Mouse (Mus musculus) heart, embryonic 13.5 days (tissue): ENCODE results near the gene B3galt1. TPM values are rescaled to one million over a fixed set of nuclear protein-coding genes. Genes with fewer than 3 reads are reported as not detected.

Source experiments
- ATAC-seq: fragments of 200-750 bp; cut with Nextera tagmentation; 2 replicates; pipeline ENCODE4 v1.8.0; 2017; ENCODE audit warnings: moderate TSS enrichment; ENCODE audit not compliant: insufficient number of reproducible peaks, low FRiP score, low TSS enrichment; ENCODE audit errors: extremely low read depth
- H3K27ac ChIP-seq: fragments of 300-500 bp; sonication (generic); replicated peaks from 2 replicates; pipeline ENCODE4 v1.5.1; 2015; ENCODE audit warnings: moderate library complexity, mild to moderate bottlenecking, inconsistent platforms
- H3K27me3 ChIP-seq: fragments of 300-500 bp; sonication (generic); replicated peaks from 2 replicates; pipeline ENCODE4 v1.6.1; 2015; ENCODE audit warnings: mild to moderate bottlenecking, inconsistent platforms
- H3K36me3 ChIP-seq: fragments of 300-500 bp; sonication (generic); 2 replicates; pipeline ENCODE4 v1.6.1; 2015; ENCODE audit warnings: mild to moderate bottlenecking, inconsistent platforms
- H3K4me1 ChIP-seq: fragments of 300-500 bp; sonication (generic); 2 replicates; pipeline ENCODE4 v1.6.1; 2015; ENCODE audit warnings: inconsistent platforms
- H3K4me2 ChIP-seq: fragments of 300-500 bp; sonication (generic); 2 replicates; pipeline ENCODE4 v1.6.1; 2015; ENCODE audit warnings: inconsistent platforms, mild to moderate bottlenecking, moderate library complexity
- H3K4me3 ChIP-seq: fragments of 300-500 bp; sonication (generic); 2 replicates; pipeline ENCODE4 v1.5.1; 2015; ENCODE audit warnings: moderate library complexity, mild to moderate bottlenecking, inconsistent platforms
- H3K9ac ChIP-seq: fragments of 300-500 bp; sonication (generic); 2 replicates; pipeline ENCODE4 v1.6.1; 2015; ENCODE audit warnings: inconsistent platforms, mild to moderate bottlenecking, moderate library complexity
- H3K9me3 ChIP-seq: fragments of 300-500 bp; sonication (generic); 2 replicates; pipeline ENCODE4 v1.6.1; 2016; ENCODE audit warnings: inconsistent platforms
- WGBS: fragments of 180-500 bp; shearing (Covaris S2); methylation state at CpG from one replicate; pipeline ENCODE4 v1.1.7; 2015; ENCODE audit warnings: mixed read lengths; 5-methylcytosine and 5-hydroxymethylcytosine counted together
- polyA plus RNA-seq: library from polyadenylated mRNA; unstranded; fragments of >200 nt; fragmentation: Nextera tagmentation; extraction: Ambion mirVana; gene quantifications from 2 replicates; pipeline ENCODE4 v1.2.1, GENCODE M21; 2015

B3galt1 gene
- polyA plus RNA-seq, 1 experiment from 2014 or later = 6.0 TPM

GRCm38 (mm10) chr2:67751585-67751984 is 185.9 kb downstream of the B3galt1 start:
- Histone ChIP-seq H3K4me2 (no peak overlapping the region), H3K9me3 (no peaks in the 10 kb centered on the region), H3K27ac (no peak overlapping the region), H3K4me1 (no peaks in the 10 kb centered on the region), H3K4me3 (no peak overlapping the region), H3K27me3 (no peaks in the 10 kb centered on the region), H3K9ac (no peak overlapping the region), H3K36me3 (no peaks in the 10 kb centered on the region)
- ATAC-seq = no peak
- 80% methylated on average over 3 of the region's 3 CpGs for WGBS

- no peaks in the 10 kb centered on the region for H3K27me3 ChIP-seq
- no peak overlapping the region for H3K27ac ChIP-seq
- WGBS = 70% methylated on average over 6 of the region's 6 CpGs
- no peaks in the 10 kb centered on the region for H3K9me3 ChIP-seq
- H3K36me3 ChIP-seq = no peaks in the 10 kb centered on the region
- H3K4me2 ChIP-seq = no peak overlapping the region
- H3K9ac ChIP-seq = no peak overlapping the region
- no peaks in the 10 kb centered on the region for H3K4me1 ChIP-seq
- no peak for ATAC-seq
- no peak overlapping the region for H3K4me3 ChIP-seq
Measured at GRCm38 (mm10) chr2:67756507-67756906, 190.8 kb downstream of the B3galt1 start.

- no peak for ATAC-seq
- Histone ChIP-seq H3K4me3 (no peak overlapping the region), H3K9ac (no peak overlapping the region), H3K27ac (no peak overlapping the region), H3K4me2 (no peak overlapping the region), H3K4me1 (no peaks in the 10 kb centered on the region), H3K36me3 (no peaks in the 10 kb centered on the region), H3K9me3 (no peaks in the 10 kb centered on the region), H3K27me3 (no peaks in the 10 kb centered on the region)
- 73% methylated on average over 3 of the region's 3 CpGs for WGBS
Measured at GRCm38 (mm10) chr2:67787536-67787935, 221.9 kb downstream of the B3galt1 start.

- Histone ChIP-seq H3K36me3 (no peaks in the 10 kb centered on the region), H3K4me1 (no peaks in the 10 kb centered on the region), H3K4me3 (no peak overlapping the region), H3K27ac (no peak overlapping the region), H3K4me2 (no peak overlapping the region), H3K9ac (no peak overlapping the region), H3K9me3 (no peaks in the 10 kb centered on the region), H3K27me3 (no peaks in the 10 kb centered on the region)
- ATAC-seq = no peak
- WGBS = 75% methylated on average over 4 of the region's 4 CpGs
Measured at GRCm38 (mm10) chr2:67797561-67797960, 231.9 kb downstream of the B3galt1 start.

- Histone ChIP-seq H3K4me3 (no peak overlapping the region), H3K36me3 (no peaks in the 10 kb centered on the region), H3K9me3 (no peaks in the 10 kb centered on the region), H3K4me2 (no peak overlapping the region), H3K9ac (no peak overlapping the region), H3K27me3 (no peaks in the 10 kb centered on the region), H3K27ac (no peak overlapping the region), H3K4me1 (no peaks in the 10 kb centered on the region)
- 68% methylated on average over 3 of the region's 3 CpGs for WGBS
- no peak for ATAC-seq
Measured at GRCm38 (mm10) chr2:67799981-67800380, 234.3 kb downstream of the B3galt1 start.

GRCm38 (mm10) chr2:67816149-67816548 is 250.5 kb downstream of the B3galt1 start:
- 56% methylated on average over 2 of the region's 2 CpGs for WGBS
- H3K9me3 ChIP-seq = no peaks in the 10 kb centered on the region
- no peak for ATAC-seq
- H3K4me1 ChIP-seq = no peaks in the 10 kb centered on the region
- H3K4me3 ChIP-seq = no peak overlapping the region
- H3K36me3 ChIP-seq = no peaks in the 10 kb centered on the region
- H3K9ac ChIP-seq = no peak overlapping the region
- no peak overlapping the region for H3K27ac ChIP-seq
- no peaks in the 10 kb centered on the region for H3K27me3 ChIP-seq
- H3K4me2 ChIP-seq = no peak overlapping the region

GRCm38 (mm10) chr2:67818014-67818413 is 252.3 kb downstream of the B3galt1 start:
- WGBS = 41% methylated on average over 2 of the region's 2 CpGs
- H3K27me3 ChIP-seq = no peaks in the 10 kb centered on the region
- no peak for ATAC-seq
- no peak overlapping the region for H3K27ac ChIP-seq
- H3K36me3 ChIP-seq = no peaks in the 10 kb centered on the region
- H3K9me3 ChIP-seq = no peaks in the 10 kb centered on the region
- H3K4me2 ChIP-seq = no peak overlapping the region
- H3K4me3 ChIP-seq = no peak overlapping the region
- H3K4me1 ChIP-seq = no peaks in the 10 kb centered on the region
- no peak overlapping the region for H3K9ac ChIP-seq

- Histone ChIP-seq H3K27ac (no peak overlapping the region), H3K9me3 (no peaks in the 10 kb centered on the region), H3K9ac (no peak overlapping the region), H3K27me3 (no peaks in the 10 kb centered on the region), H3K4me2 (no peak overlapping the region), H3K4me3 (no peak overlapping the region), H3K36me3 (no peaks in the 10 kb centered on the region), H3K4me1 (no peaks in the 10 kb centered on the region)
- WGBS = 69% methylated on average over 5 of the region's 5 CpGs
- no peak for ATAC-seq
Measured at GRCm38 (mm10) chr2:67822360-67822759, 256.7 kb downstream of the B3galt1 start.

GRCm38 (mm10) chr2:67827697-67828096 is 262.0 kb downstream of the B3galt1 start:
- H3K27me3 ChIP-seq = no peaks in the 10 kb centered on the region
- 59% methylated on average over 4 of the region's 4 CpGs for WGBS
- no peaks in the 10 kb centered on the region for H3K9me3 ChIP-seq

GRCm38 (mm10) chr2:67829055-67829915 is 263.6 kb downstream of the B3galt1 start:
- Histone ChIP-seq H3K9ac (no peak overlapping the region), H3K4me2 (no peak overlapping the region), H3K36me3 (no peaks in the 10 kb centered on the region), H3K27me3 (no peaks in the 10 kb centered on the region), H3K27ac (no peak overlapping the region), H3K4me3 (no peak overlapping the region), H3K9me3 (no peaks in the 10 kb centered on the region), H3K4me1 (no peaks in the 10 kb centered on the region)
- WGBS = 58% methylated on average over 5 of the region's 5 CpGs
- no peak for ATAC-seq

More at GRCm38 (mm10) chr2:67827697-67828096, 262.0 kb downstream of the B3galt1 start:
- Histone ChIP-seq H3K4me1 (no peaks in the 10 kb centered on the region), H3K4me3 (no peak overlapping the region), H3K36me3 (no peaks in the 10 kb centered on the region), H3K9ac (no peak overlapping the region), H3K4me2 (no peak overlapping the region), H3K27ac (no peak overlapping the region)
- ATAC-seq = no peak

- ATAC-seq = no peak
- Histone ChIP-seq H3K36me3 (no peaks in the 10 kb centered on the region), H3K27ac (no peak overlapping the region), H3K4me3 (no peak overlapping the region), H3K27me3 (no peaks in the 10 kb centered on the region), H3K4me2 (no peak overlapping the region), H3K4me1 (no peaks in the 10 kb centered on the region), H3K9me3 (no peaks in the 10 kb centered on the region), H3K9ac (no peak overlapping the region)
- 82% methylated on average over 8 of the region's 8 CpGs for whole genome bisulfite sequencing
Measured at GRCm38 (mm10) chr2:67847806-67848205, 282.1 kb downstream of the B3galt1 start.

GRCm38 (mm10) chr2:67850725-67851124 is 285.1 kb downstream of the B3galt1 start:
- ATAC-seq = no peak
- H3K27me3 ChIP-seq = no peaks in the 10 kb centered on the region
- 79% methylated on average over 3 of the region's 3 CpGs for WGBS
- H3K4me1 ChIP-seq = no peaks in the 10 kb centered on the region
- no peak overlapping the region for H3K4me3 ChIP-seq
- H3K4me2 ChIP-seq = no peak overlapping the region
- H3K36me3 ChIP-seq = no peaks in the 10 kb centered on the region
- H3K9me3 ChIP-seq = no peaks in the 10 kb centered on the region
- no peak overlapping the region for H3K9ac ChIP-seq
- H3K27ac ChIP-seq = no peak overlapping the region
